Mouse (Mus musculus) lung, adult 2 months (tissue): ENCODE measurements around the gene Scube3.

Source experiments
- CTCF ChIP-seq: fragments of 200-500 bp; IDR thresholded peaks from 2 replicates; pipeline ENCODE4 v1.5.1; 2011; ENCODE audit warnings: mild to moderate bottlenecking, low read length, control low read depth; ENCODE audit not compliant: insufficient read depth
- POLR2A ChIP-seq: fragments of 200-500 bp; IDR thresholded peaks from 2 replicates; pipeline ENCODE4 v1.6.1; 2011; ENCODE audit warnings: low read depth, mild to moderate bottlenecking, control low read depth, low read length, borderline replicate concordance; ENCODE audit errors: extremely low read depth

- TF ChIP-seq CTCF (no peak), POLR2A (no peak)
Observed at GRCm38 (mm10) chr17:28100669-28101068, 41.3 kb upstream of the Scube3 start.
